In genomic region chr13:30036071-30036470, GRCm38 (mm10) we compare ENCODE assay signal across 20 mouse cellular contexts. TPM values are rescaled to one million over a fixed set of nuclear protein-coding genes. Genes with fewer than 3 reads are reported as not detected.
DNase-seq lines count a peak whose midpoint lies in the region; TF ChIP-seq lines count a peak whose summit lies in the region.
"Had no signal": no experiment of that assay in that cellular context is flagged by ENCODE, and none has a peak within 500 bp of the region (broad histone marks: within the 10 kb centered on the region; RNA-seq: fewer than 3 reads in every experiment).

No protein-coding gene starts in this region.

- no peaks in the 10 kb centered on the region for H3K79me2 ChIP-seq in myocyte (ENCODE audit: control insufficient read depth, insufficient read depth)

- TF ChIP-seq POLR2A in myocyte (IDR thresholded peaks at IDR 0.05; ENCODE audit: insufficient read length, low read depth) = no peak

- peak; percentile 56 for DNase-seq in adrenal gland, postnatal 10 days
- no peak for DNase-seq in adrenal gland, adult 18-20 months (ENCODE audit: low spot score in 2 of 2)
- peak; percentile 27 for DNase-seq in gastrocnemius, postnatal 14 days
- DNase-seq in gastrocnemius, adult 8-10 months (ENCODE audit: low spot score in 2 of 2) = no peak
- DNase-seq in adipocyte (ENCODE audit: low spot score) = peak; percentile 51
- DNase-seq in thymus, postnatal 25 days = no peak
- no peak for DNase-seq in lung, adult 18-20 months
- DNase-seq: B cell, adult 2 months; cerebellum, adult 11 months; cerebellum, adult 8-10 months; cerebellum, postnatal 14 days; embryo, embryonic 11 days; heart, postnatal 10 days; heart, postnatal 4 days had no signal

- H3ac ChIP-seq in myocyte (ENCODE audit: control insufficient read depth, insufficient read length) = no peak overlapping the region

- H3K27me3 ChIP-seq in myocyte (ENCODE audit: control insufficient read depth, insufficient read depth, insufficient read length) = no peaks in the 10 kb centered on the region
- H3K27me3 ChIP-seq: embryonic facial prominence, embryonic 15.5 days; hindbrain, embryonic 13.5 days had no signal

- H3K36me3 ChIP-seq in myocyte (ENCODE audit: control insufficient read depth, insufficient read depth) = no peaks in the 10 kb centered on the region
- H3K36me3 ChIP-seq: embryonic facial prominence, embryonic 15.5 days; forebrain, embryonic 10.5 days; G1E; hindbrain, embryonic 13.5 days had no signal

- peak overlapping the region; percentile 5 for H3K4me2 ChIP-seq in myocyte (ENCODE audit: low read depth)
- H3K4me2 ChIP-seq: embryonic facial prominence, embryonic 15.5 days; hindbrain, embryonic 13.5 days had no signal

- intact Hi-C loops in gastrocnemius, postnatal 14 days (cut with DNase I; ENCODE audit: low total_unique reads) = no loop called here

- H3K4me3 ChIP-seq in myocyte = no peak overlapping the region
- H3K4me3 ChIP-seq: embryonic facial prominence, embryonic 15.5 days; erythroblast, embryonic 14.5 days; forebrain, embryonic 10.5 days; hindbrain, embryonic 13.5 days had no signal

TF ChIP-seq in myocyte, 11 proteins besides CTCF, POLR2A, EP300 and RAD21:
- TF ChIP-seq MYOD1 (IDR thresholded peaks at IDR 0.05; ENCODE audit: control insufficient read depth in 1 of 3, insufficient read length in 2 of 3, low read depth in 2 of 3) = peak in 2 of 3 experiments; percentile 26 to 65
- peak in 1 of 3 experiments; percentile 18 for TF ChIP-seq MYOG (IDR thresholded peaks at IDR 0.05; ENCODE audit: control insufficient read depth in 1 of 3, insufficient read depth in 1 of 3, insufficient read length in 2 of 3, low read depth in 2 of 3)
- TF ChIP-seq E2F4 (IDR thresholded peaks at IDR 0.05; ENCODE audit: insufficient read depth) = no peak
- no peak for TF ChIP-seq TCF12 (IDR thresholded peaks at IDR 0.05; ENCODE audit: insufficient read depth, poor library complexity, severe bottlenecking)
- TF ChIP-seq REST (IDR thresholded peaks at IDR 0.05; ENCODE audit: insufficient read depth, insufficient read length) = no peak

RNA-seq across cellular contexts. Expression of gene E2f3, which starts 50.2 kb away (rescaled TPM):
- total RNA-seq in adrenal gland, postnatal 10 days (2021) = 10 to 100 TPM; 12.4 to 14.4 TPM
- total RNA-seq in adrenal gland, adult 18-20 months (2021) = 10 to 100 TPM in 1 of 2 experiments, 1 to 10 TPM in 1; 6.7 to 10.6 TPM
- total RNA-seq in gastrocnemius, postnatal 14 days (2021) = 10 to 100 TPM in 1 of 2 experiments, 1 to 10 TPM in 1; 7.9 to 11.0 TPM
- 10 to 100 TPM; 11.1 to 16.3 (median 12.9) TPM for total RNA-seq in gastrocnemius, adult 8-10 months (2022)
- 5.6 TPM for polyA plus RNA-seq in myocyte (2012; fragmentation: generic; extraction: Trizol)

Comparison
In these comparisons a context has a peak if more than half of its experiments do, and no peak if none do; other contexts are left out.
1. DNase-seq: peak in adrenal gland, postnatal 10 days (single experiment), gastrocnemius, postnatal 14 days (single experiment) and adipocyte (single experiment); none in adrenal gland, adult 18-20 months (0 of 2), gastrocnemius, adult 8-10 months (0 of 2), thymus, postnatal 25 days (single experiment) and lung, adult 18-20 months (0 of 2).